ENCODE assay signal across 23 mouse cellular contexts in genomic region chr2:91086392-91087237, GRCm38 (mm10). TPM values are rescaled to one million over a fixed set of nuclear protein-coding genes. Genes with fewer than 3 reads are reported as not detected.
DNase-seq lines count a peak whose midpoint lies in the region; ATAC-seq and TF ChIP-seq lines count a peak whose summit lies in the region.
"Had no signal": no experiment of that assay in that cellular context is flagged by ENCODE, and none has a peak within 500 bp of the region (broad histone marks: within the 10 kb centered on the region; RNA-seq: fewer than 3 reads in every experiment).

No protein-coding gene starts in this region.

- H3K4me2 ChIP-seq in hindbrain, embryonic 12.5 days (replicated peaks): no peak overlapping the region
- no peak overlapping the region for H3K4me2 ChIP-seq in midbrain, postnatal 0 days (ENCODE audit: low read depth, low read length, poor library complexity, severe bottlenecking)
- H3K4me2 ChIP-seq: heart, embryonic 13.5 days; limb, embryonic 12.5 days; lung, embryonic 14.5 days had no signal

- no peak for DNase-seq in hindbrain, embryonic 10.5 days (ENCODE audit: low spot score)
- no peak for DNase-seq in midbrain, embryonic 10.5 days (ENCODE audit: low spot score)
- DNase-seq in midbrain, postnatal 0 days (ENCODE audit: low spot score): no peak
- DNase-seq in urinary bladder, postnatal 36 days (ENCODE audit: low spot score in 2 of 2): no peak
- DNase-seq in kidney, adult 2 months: no peak
- DNase-seq: adrenal gland, postnatal 36 days; cerebellum, postnatal 14 days; heart, postnatal 4 days; kidney, adult 8-10 months; kidney, postnatal 4 days; lung, embryonic 14.5 days; right cerebral cortex, postnatal 25 days; thymus, postnatal 4 days had no signal

- H3K9me3 ChIP-seq in hindbrain, embryonic 10.5 days: no peaks in the 10 kb centered on the region
- no peaks in the 10 kb centered on the region for H3K9me3 ChIP-seq in hindbrain, embryonic 12.5 days (replicated peaks)
- H3K9me3 ChIP-seq in midbrain, embryonic 10.5 days (replicated peaks): no peaks in the 10 kb centered on the region
- no peaks in the 10 kb centered on the region for H3K9me3 ChIP-seq in midbrain, postnatal 0 days (ENCODE audit: low read length)
- H3K9me3 ChIP-seq: heart, embryonic 13.5 days; limb, embryonic 12.5 days; megakaryocyte, embryonic 14.5 days had no signal

- no peak overlapping the region for H3K9ac ChIP-seq in hindbrain, embryonic 12.5 days
- H3K9ac ChIP-seq in midbrain, postnatal 0 days (replicated peaks; ENCODE audit: low read length, poor library complexity, severe bottlenecking): no peak overlapping the region
- H3K9ac ChIP-seq: heart, embryonic 13.5 days; limb, embryonic 12.5 days; lung, embryonic 14.5 days had no signal

- no peaks in the 10 kb centered on the region for H3K36me3 ChIP-seq in hindbrain, embryonic 10.5 days
- H3K36me3 ChIP-seq in hindbrain, embryonic 12.5 days: no peaks in the 10 kb centered on the region
- no peaks in the 10 kb centered on the region for H3K36me3 ChIP-seq in midbrain, embryonic 10.5 days
- no peaks in the 10 kb centered on the region for H3K36me3 ChIP-seq in midbrain, postnatal 0 days (ENCODE audit: insufficient read depth, low read length)
- H3K36me3 ChIP-seq in kidney, adult 2 months (ENCODE audit: control insufficient read depth, insufficient read depth, low read length): no peaks in the 10 kb centered on the region
- H3K36me3 ChIP-seq: heart, embryonic 13.5 days; limb, embryonic 12.5 days had no signal

- no peak for TF ChIP-seq POLR2A in kidney, adult 2 months (IDR thresholded peaks at IDR 0.05; ENCODE audit: low read depth, low read length)

- H3K4me3 ChIP-seq in hindbrain, embryonic 10.5 days: no peak overlapping the region
- no peak overlapping the region for H3K4me3 ChIP-seq in hindbrain, embryonic 12.5 days
- H3K4me3 ChIP-seq in midbrain, embryonic 10.5 days: no peak overlapping the region
- no peak overlapping the region for H3K4me3 ChIP-seq in midbrain, postnatal 0 days (ENCODE audit: low read depth, low read length)
- H3K4me3 ChIP-seq in brown adipose tissue, adult 24 weeks (ENCODE audit: insufficient read depth, low read depth, low read length): no peak overlapping the region
- no peak overlapping the region for H3K4me3 ChIP-seq in kidney, adult 2 months (ENCODE audit: insufficient read depth, low read depth, low read length)
- H3K4me3 ChIP-seq: heart, embryonic 13.5 days; limb, embryonic 12.5 days had no signal

- 65% methylated on average over 9 of the region's 9 CpGs for WGBS in hindbrain, embryonic 10.5 days
- WGBS in hindbrain, embryonic 12.5 days: 57% methylated on average over 9 of the region's 9 CpGs
- WGBS in midbrain, embryonic 10.5 days: 65% methylated on average over 9 of the region's 9 CpGs
- WGBS in midbrain, postnatal 0 days: 63% methylated on average over 9 of the region's 9 CpGs
- 69% methylated on average over 9 of the region's 9 CpGs for WGBS in kidney, adult 2 months

- no peak for TF ChIP-seq CTCF in midbrain, postnatal 0 days (IDR thresholded peaks at IDR 0.05)
- no peak for TF ChIP-seq CTCF in kidney, adult 2 months (conservative IDR thresholded peaks at IDR 0.05; ENCODE audit: insufficient read depth, insufficient read length, low read depth, low read length)

- ATAC-seq in hindbrain, embryonic 12.5 days (ENCODE audit: low FRiP score): no peak
- no peak for ATAC-seq in midbrain, postnatal 0 days (ENCODE audit: low FRiP score)
- ATAC-seq in monocyte, adult 5-6 weeks (replicated peaks; ENCODE audit: insufficient number of reproducible peaks, low FRiP score, low TSS enrichment, poor library complexity, severe bottlenecking): peak; percentile 4; the same call in 1 of the 2 replicates
- ATAC-seq: activated CD4-positive, CD25-positive, alpha-beta regulatory T cell, adult 4 months; forebrain, embryonic 14.5 days; Patski had no signal

- H3K27ac ChIP-seq in hindbrain, embryonic 10.5 days: peak overlapping the region; percentile 67
- H3K27ac ChIP-seq in hindbrain, embryonic 12.5 days: no peak overlapping the region
- peak overlapping the region; percentile 63 for H3K27ac ChIP-seq in midbrain, embryonic 10.5 days (replicated peaks)
- H3K27ac ChIP-seq in midbrain, postnatal 0 days (ENCODE audit: low read depth, low read length): no peak overlapping the region
- peak overlapping the region; percentile 76 for H3K27ac ChIP-seq in brown adipose tissue, adult 24 weeks (replicated peaks; ENCODE audit: low read depth, low read length)
- no peak overlapping the region; the same call in 1 of the 2 replicates for H3K27ac ChIP-seq in kidney, adult 2 months (ENCODE audit: insufficient read depth, low read depth, low read length)
- H3K27ac ChIP-seq: heart, embryonic 13.5 days; limb, embryonic 12.5 days had no signal

- no peaks in the 10 kb centered on the region for H3K27me3 ChIP-seq in hindbrain, embryonic 10.5 days (ENCODE audit: insufficient read depth, poor library complexity, severe bottlenecking)
- no peaks in the 10 kb centered on the region for H3K27me3 ChIP-seq in hindbrain, embryonic 12.5 days
- no peaks in the 10 kb centered on the region for H3K27me3 ChIP-seq in midbrain, embryonic 10.5 days (ENCODE audit: low read depth, poor library complexity, severe bottlenecking)
- H3K27me3 ChIP-seq in midbrain, postnatal 0 days (ENCODE audit: insufficient read depth, low read length): no peaks in the 10 kb centered on the region
- H3K27me3 ChIP-seq in kidney, adult 2 months (replicated peaks; ENCODE audit: control insufficient read depth, insufficient read depth, low read length): no peaks in the 10 kb centered on the region; the same call in 1 of the 2 replicates
- H3K27me3 ChIP-seq: limb, embryonic 12.5 days; megakaryocyte, embryonic 14.5 days; Patski had no signal

- peaks cover 26% of the 10 kb centered on the region for H3K4me1 ChIP-seq in hindbrain, embryonic 10.5 days (replicated peaks)
- no peaks in the 10 kb centered on the region for H3K4me1 ChIP-seq in hindbrain, embryonic 12.5 days
- peaks cover 9% of the 10 kb centered on the region for H3K4me1 ChIP-seq in midbrain, embryonic 10.5 days
- no peaks in the 10 kb centered on the region for H3K4me1 ChIP-seq in midbrain, postnatal 0 days (ENCODE audit: insufficient read depth, low read length)
- H3K4me1 ChIP-seq in brown adipose tissue, adult 24 weeks (ENCODE audit: control insufficient read depth, insufficient read depth, insufficient read length, low read length): peaks cover 8% of the 10 kb centered on the region
- H3K4me1 ChIP-seq in kidney, adult 2 months (ENCODE audit: control insufficient read depth, insufficient read depth, low read length): no peaks in the 10 kb centered on the region

RNA-seq across cellular contexts. Expression of gene Spi1, which starts 4.4 kb away (rescaled TPM):
- 4.3 TPM in 2 replicates for polyA plus RNA-seq in hindbrain, embryonic 10.5 days (2016; fragmentation: Nextera tagmentation; extraction: Ambion mirVana)
- 4.2 and 4.6 TPM in 2 replicates for polyA plus RNA-seq in hindbrain, embryonic 12.5 days (2016; fragmentation: Nextera tagmentation; extraction: Ambion mirVana)
- 3.6 and 5.6 TPM in 2 replicates for polyA plus RNA-seq in midbrain, embryonic 10.5 days (2016; fragmentation: Nextera tagmentation; extraction: Ambion mirVana)
- total RNA-seq in midbrain, postnatal 0 days (2014; rRNA removed): 4.4 and 10.0 TPM in 2 replicates
- 4.0 and 4.2 TPM in 2 replicates for polyA plus RNA-seq in midbrain, postnatal 0 days (2015; fragmentation: Nextera tagmentation; extraction: Ambion mirVana)
- polyA plus RNA-seq in brown adipose tissue, adult 24 weeks (2012; ENCODE audit: insufficient read depth, insufficient read length, missing spikeins): 7.6 and 9.3 TPM in 2 replicates
- 306 to 616 TPM (median 505 TPM) in 3 replicates for total RNA-seq in monocyte, adult 5-6 weeks (2017)
- polyA plus RNA-seq in kidney, adult 2 months (2012; rRNA removed): 12.9 and 17.4 TPM in 2 replicates
- polyA plus RNA-seq: activated CD4-positive, CD25-positive, alpha-beta regulatory T cell, adult 4 months had no signal

RNA-seq across cellular contexts. Expression of gene Slc39a13, which starts 16.4 kb away (rescaled TPM):
- 21.3 and 25.8 TPM in 2 replicates for polyA plus RNA-seq in hindbrain, embryonic 10.5 days (2016; fragmentation: Nextera tagmentation; extraction: Ambion mirVana)
- polyA plus RNA-seq in hindbrain, embryonic 12.5 days (2016; fragmentation: Nextera tagmentation; extraction: Ambion mirVana): 32.6 and 36.1 TPM in 2 replicates
- 20.5 and 26.3 TPM in 2 replicates for polyA plus RNA-seq in midbrain, embryonic 10.5 days (2016; fragmentation: Nextera tagmentation; extraction: Ambion mirVana)
- 34.1 and 40.3 TPM in 2 replicates for total RNA-seq in midbrain, postnatal 0 days (2014; rRNA removed)
- polyA plus RNA-seq in midbrain, postnatal 0 days (2015; fragmentation: Nextera tagmentation; extraction: Ambion mirVana): 22.7 and 26.3 TPM in 2 replicates
- 22.4 and 24.6 TPM in 2 replicates for polyA plus RNA-seq in brown adipose tissue, adult 24 weeks (2012; ENCODE audit: insufficient read depth, insufficient read length, missing spikeins)
- 15.6 to 33.3 TPM (median 26.7 TPM) in 3 replicates for total RNA-seq in monocyte, adult 5-6 weeks (2017)
- polyA plus RNA-seq in kidney, adult 2 months (2012; rRNA removed): 87.2 and 103 TPM in 2 replicates

RNA-seq across cellular contexts. Expression of gene Mybpc3, which starts 31.3 kb away (rescaled TPM):
- polyA plus RNA-seq in hindbrain, embryonic 10.5 days (2016; fragmentation: Nextera tagmentation; extraction: Ambion mirVana): 0.32 TPM in 1 of 2 replicates, not detected in the other
- 0.28 and 0.30 TPM in 2 replicates for polyA plus RNA-seq in hindbrain, embryonic 12.5 days (2016; fragmentation: Nextera tagmentation; extraction: Ambion mirVana)
- 0.02 TPM in 1 of 2 replicates, not detected in the other for polyA plus RNA-seq in midbrain, embryonic 10.5 days (2016; fragmentation: Nextera tagmentation; extraction: Ambion mirVana)
- total RNA-seq in midbrain, postnatal 0 days (2014; rRNA removed): 0.09 TPM in 1 of 2 replicates, not detected in the other
- polyA plus RNA-seq in midbrain, postnatal 0 days (2015; fragmentation: Nextera tagmentation; extraction: Ambion mirVana): not detected in 2 replicates
- polyA plus RNA-seq in brown adipose tissue, adult 24 weeks (2012; ENCODE audit: insufficient read depth, insufficient read length, missing spikeins): not detected in 2 replicates
- total RNA-seq in monocyte, adult 5-6 weeks (2017): 1.4 to 5.2 TPM (median 3.7 TPM) in 3 replicates
- 0.14 and 0.24 TPM in 2 replicates for polyA plus RNA-seq in kidney, adult 2 months (2012; rRNA removed)
- total RNA-seq: adrenal gland, postnatal 36 days had no signal
- polyA plus RNA-seq: activated CD4-positive, CD25-positive, alpha-beta regulatory T cell, adult 4 months; forebrain, embryonic 14.5 days; neural tube, embryonic 14.5 days; Patski had no signal

RNA-seq across cellular contexts. Expression of gene Psmc3, which starts 32.8 kb away (rescaled TPM):
- 341 and 347 TPM in 2 replicates for polyA plus RNA-seq in hindbrain, embryonic 10.5 days (2016; fragmentation: Nextera tagmentation; extraction: Ambion mirVana)
- 274 and 282 TPM in 2 replicates for polyA plus RNA-seq in hindbrain, embryonic 12.5 days (2016; fragmentation: Nextera tagmentation; extraction: Ambion mirVana)
- 363 TPM in 2 replicates for polyA plus RNA-seq in midbrain, embryonic 10.5 days (2016; fragmentation: Nextera tagmentation; extraction: Ambion mirVana)
- total RNA-seq in midbrain, postnatal 0 days (2014; rRNA removed): 166 and 183 TPM in 2 replicates
- 245 and 253 TPM in 2 replicates for polyA plus RNA-seq in midbrain, postnatal 0 days (2015; fragmentation: Nextera tagmentation; extraction: Ambion mirVana)
- 157 and 167 TPM in 2 replicates for polyA plus RNA-seq in brown adipose tissue, adult 24 weeks (2012; ENCODE audit: insufficient read depth, insufficient read length, missing spikeins)
- total RNA-seq in monocyte, adult 5-6 weeks (2017): 235 to 255 TPM (median 248 TPM) in 3 replicates
- 114 and 127 TPM in 2 replicates for polyA plus RNA-seq in kidney, adult 2 months (2012; rRNA removed)

RNA-seq across cellular contexts. Expression of gene Rapsn, which starts 51.2 kb away (rescaled TPM):
- 0.41 and 1.7 TPM in 2 replicates for polyA plus RNA-seq in hindbrain, embryonic 10.5 days (2016; fragmentation: Nextera tagmentation; extraction: Ambion mirVana)
- polyA plus RNA-seq in hindbrain, embryonic 12.5 days (2016; fragmentation: Nextera tagmentation; extraction: Ambion mirVana): 2.5 and 4.1 TPM in 2 replicates
- polyA plus RNA-seq in midbrain, embryonic 10.5 days (2016; fragmentation: Nextera tagmentation; extraction: Ambion mirVana): 1.7 and 2.0 TPM in 2 replicates
- 1.7 and 2.4 TPM in 2 replicates for total RNA-seq in midbrain, postnatal 0 days (2014; rRNA removed)
- 0.97 and 1.2 TPM in 2 replicates for polyA plus RNA-seq in midbrain, postnatal 0 days (2015; fragmentation: Nextera tagmentation; extraction: Ambion mirVana)
- 0.71 and 2.3 TPM in 2 replicates for polyA plus RNA-seq in brown adipose tissue, adult 24 weeks (2012; ENCODE audit: insufficient read depth, insufficient read length, missing spikeins)
- 4.3 TPM in 1 of 3 replicates, not detected in the others for total RNA-seq in monocyte, adult 5-6 weeks (2017)
- 7.0 TPM in 2 replicates for polyA plus RNA-seq in kidney, adult 2 months (2012; rRNA removed)

Comparison
In these comparisons a context has a peak if more than half of its experiments do, and no peak if none do; other contexts are left out.
1. H3K27ac ChIP-seq: peak in hindbrain, embryonic 10.5 days (single experiment), midbrain, embryonic 10.5 days (single experiment) and brown adipose tissue, adult 24 weeks (single experiment); none in hindbrain, embryonic 12.5 days (single experiment), midbrain, postnatal 0 days (single experiment) and kidney, adult 2 months (single experiment).